Mouse (Mus musculus) layer of hippocampus, postnatal 36 days (tissue): ENCODE data around the gene Mxi1. TPM values are rescaled to one million over a fixed set of nuclear protein-coding genes. Genes with fewer than 3 reads are reported as not detected.

Source experiments
- DNase-seq, 2 experiments: peaks; one replicate each; pipeline ENCODE4 v3.0.0; 2022
- total RNA-seq, 2 experiments: library from RNA; stranded (reverse); gene quantifications; 2 replicates each; pipeline ENCODE4 v1.2.3; 2021

The Mxi1 gene
- total RNA-seq, 2 experiments from 2014 or later = 60.8 to 67.3 TPM

DNA sequence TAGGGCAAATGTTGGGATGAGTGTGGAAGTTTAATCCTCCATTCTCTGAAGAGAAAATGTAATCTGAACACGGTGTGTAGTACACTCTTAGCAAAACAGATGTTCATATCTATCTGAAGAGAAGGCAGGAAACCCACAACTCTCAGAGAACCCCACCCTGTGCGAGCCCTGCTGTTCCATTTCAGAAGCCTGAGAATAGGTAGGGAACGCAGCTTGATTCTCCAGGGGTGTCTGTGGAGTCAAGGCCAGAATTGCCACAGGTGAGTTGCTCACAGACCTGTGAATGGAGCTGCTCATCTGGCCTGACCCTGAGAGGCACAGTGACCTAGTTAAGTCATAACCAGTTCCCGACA lies 10.5 kb upstream of the Mxi1 start:
- DNase-seq = no peak

DNA sequence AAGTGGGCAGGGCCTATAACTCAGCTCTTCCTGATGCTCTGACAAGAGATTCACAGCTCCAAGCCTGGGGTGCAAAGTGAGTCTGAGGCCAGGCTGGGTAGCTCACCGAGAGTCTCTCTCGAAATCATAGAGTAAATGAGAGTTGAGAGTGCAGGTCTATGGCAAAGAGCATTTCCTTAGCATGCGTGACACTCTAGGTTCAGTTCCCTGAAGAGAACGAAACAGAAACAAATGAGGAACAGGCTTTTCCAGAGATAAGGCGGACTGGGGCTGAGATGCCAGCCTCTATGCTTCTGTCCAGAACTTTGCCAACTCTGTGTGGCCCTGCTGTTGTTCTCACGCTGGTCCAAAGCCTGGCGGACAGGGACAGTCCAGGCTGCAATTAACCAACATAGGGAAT lies 6.9 kb upstream of the Mxi1 start:
- no peak for DNase-seq

DNA sequence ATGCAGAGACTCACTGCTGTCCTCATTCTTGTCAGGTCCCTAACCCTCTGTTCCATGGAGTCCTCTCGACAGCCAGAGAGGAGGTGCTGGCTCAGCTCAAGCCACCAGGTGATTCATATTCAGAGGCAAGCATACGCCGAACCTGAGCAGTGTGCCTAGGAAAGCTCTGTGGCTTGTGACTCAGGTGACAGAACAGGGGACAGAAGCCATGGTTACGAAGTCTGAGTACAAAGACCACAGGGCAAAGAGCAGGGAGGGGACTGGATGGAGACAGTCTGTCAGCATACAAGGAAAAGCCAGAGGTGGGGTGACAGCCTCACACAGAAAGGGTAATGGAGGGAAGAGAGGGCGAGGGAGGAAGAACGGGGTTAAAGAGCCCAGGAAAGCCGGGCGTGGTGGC lies 4.7 kb upstream of the Mxi1 start:
- DNase-seq = no peak

DNA sequence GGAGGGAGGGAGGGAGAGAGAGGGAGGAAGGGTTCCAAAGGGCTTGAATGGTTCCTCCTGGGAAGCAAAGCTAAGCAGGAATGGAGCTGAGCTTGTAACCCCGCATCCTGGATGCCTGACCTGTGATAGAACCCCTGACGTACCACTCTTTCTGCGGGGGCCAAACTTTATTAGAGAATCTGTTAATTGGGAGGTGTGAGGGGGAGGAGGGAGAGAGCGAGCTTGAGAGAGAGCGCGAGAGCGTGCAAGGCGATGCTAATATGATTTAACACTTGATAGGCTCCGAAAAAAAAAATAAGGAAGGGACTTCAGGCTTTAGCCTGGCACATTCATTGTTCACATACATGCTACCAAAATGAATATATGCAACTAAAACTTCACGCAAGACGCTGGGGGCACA lies 3.6 kb upstream of the Mxi1 start:
- DNase-seq = no peak

DNA sequence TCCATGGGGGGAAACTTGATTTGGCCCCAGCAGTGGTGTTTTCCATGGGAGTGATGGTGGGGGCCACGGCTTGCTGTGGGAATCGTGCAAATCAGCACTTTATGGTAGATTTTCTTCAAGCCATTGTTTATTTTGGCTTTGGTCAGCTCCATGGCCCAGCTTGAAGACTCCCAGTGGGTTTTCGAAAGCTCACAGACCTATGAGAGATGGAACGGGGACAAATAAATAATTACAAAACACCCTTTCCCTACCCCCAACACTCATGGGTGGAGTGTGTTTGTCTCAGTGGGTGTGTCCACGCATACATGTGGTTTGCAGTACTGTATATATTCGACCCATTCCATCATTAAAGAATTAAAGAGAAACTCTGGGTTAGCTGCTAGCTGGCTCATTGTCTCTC lies 3.1 kb upstream of the Mxi1 start:
- DNase-seq = no peak

DNA sequence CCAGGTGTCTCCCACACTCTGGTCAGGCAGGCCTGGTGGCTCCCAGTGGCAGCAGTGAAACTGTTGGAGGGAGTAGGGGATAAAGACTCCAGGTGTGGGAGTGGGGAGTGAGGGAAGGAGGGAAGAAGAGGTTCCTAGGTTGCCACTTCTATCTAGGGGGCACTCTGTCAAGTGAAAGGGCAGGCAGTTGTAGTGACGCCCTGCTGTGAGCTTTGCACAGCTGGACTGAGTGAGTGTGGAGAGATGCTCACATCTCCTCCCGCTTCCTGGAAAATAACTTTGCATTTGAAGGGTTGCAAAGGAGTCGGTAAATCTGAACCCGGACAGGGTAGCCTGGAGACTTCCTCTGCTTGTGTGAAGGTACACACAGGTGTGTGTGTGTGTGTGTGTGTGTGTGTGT lies 687 bp upstream of the Mxi1 start:
- DNase-seq = no peak

DNA sequence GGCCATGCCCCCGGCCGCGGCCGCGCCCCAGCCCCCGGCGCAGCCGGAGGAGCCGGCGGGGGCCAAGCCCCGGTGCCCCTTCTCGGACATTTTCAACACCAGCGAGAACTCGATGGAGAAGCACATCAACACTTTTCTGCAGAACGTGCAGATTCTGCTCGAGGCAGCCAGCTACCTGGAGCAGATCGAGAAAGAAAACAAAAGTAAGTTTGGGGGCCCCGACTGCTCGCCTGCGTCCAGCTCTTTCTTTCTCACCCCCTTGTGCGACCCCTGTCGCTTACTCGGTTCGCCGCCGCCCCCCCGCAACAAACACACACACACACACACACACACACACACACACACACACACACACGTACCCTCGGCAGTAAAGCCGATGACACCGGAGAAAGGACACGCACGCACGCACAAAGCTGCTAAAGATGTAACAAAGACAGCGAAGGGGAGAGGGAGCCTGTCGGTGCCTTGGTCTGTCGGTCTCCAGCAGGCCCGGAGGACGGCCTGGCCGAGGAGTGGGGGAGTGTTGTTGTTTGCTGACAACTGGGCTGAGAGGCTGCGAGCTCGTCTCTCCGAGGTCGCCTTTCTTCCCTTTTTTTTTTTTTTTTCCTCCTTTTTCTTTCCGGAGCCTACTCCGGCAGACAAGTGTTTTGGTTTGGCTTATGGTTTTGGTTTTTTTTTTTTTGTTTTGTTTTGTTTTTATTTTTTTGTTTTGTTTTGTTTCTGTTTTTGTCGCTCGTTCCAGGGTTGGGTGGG lies 629 bp downstream of the Mxi1 start:
- peak; percentile 37 to 42 for DNase-seq

DNA sequence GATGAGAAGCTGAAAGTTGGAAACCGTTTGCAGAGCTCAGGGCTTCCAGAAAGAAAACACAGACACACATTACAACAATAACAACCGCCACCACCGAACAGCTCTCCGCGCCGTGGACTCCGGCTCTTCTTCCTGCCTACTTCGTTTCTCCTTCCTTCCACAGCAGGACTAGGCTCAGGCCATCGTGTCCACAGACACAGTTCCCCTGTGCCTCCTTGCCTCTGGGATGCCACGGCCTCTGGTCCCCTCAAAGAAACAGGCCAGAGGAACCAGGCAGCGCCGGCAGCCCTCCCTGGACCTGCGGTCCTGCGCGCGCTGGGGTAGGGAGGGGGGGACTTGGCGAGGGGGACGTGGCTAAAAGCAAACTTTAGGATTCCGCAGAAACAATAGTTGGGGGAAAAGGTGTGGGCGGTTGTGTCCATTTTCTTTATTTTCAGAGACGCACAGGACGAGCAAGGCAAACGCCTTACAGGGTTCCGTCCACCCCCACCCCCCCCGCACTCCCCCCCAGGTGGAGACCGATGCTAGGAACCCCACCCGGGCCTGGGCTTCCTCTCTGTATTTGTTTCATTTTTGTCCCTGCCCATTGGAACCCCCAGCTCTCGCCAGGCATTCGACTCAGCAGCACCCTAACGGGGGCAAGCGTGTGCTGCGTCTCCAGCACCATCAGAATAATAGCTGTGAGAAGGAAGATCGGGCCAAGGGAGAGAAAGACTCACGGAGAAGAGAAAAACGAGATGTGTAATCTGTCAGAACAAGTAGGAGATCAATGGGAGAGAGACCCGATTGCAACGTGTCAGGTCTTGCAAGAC lies 1.4 kb downstream of the Mxi1 start:
- DNase-seq = peak; percentile 41 to 42

DNA sequence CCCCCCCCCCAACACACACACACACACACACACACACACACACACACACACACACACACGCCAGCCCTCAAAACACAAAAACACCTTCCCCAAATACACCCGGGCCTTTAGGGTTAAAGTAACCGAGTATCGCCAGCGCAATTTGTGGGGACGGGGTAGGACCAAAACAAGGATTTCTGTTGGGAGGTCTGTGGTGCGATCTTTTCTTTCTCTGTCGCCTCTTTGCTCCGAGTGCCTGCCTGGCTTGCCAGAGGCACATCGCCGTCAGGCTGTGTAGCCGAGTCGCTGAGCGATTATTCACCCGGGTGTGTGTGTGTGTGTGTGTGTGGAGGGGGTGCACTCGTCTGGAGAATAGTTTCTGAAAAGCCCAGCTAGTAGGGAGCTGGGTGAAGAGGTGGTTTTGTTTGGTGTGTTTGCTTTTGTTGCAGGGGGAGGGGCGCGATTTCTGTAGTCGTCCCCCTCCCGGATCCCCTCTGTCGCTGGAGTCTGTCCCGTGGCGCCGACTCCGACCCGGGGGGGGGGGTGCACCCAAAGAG lies 2.1 kb downstream of the Mxi1 start:
- DNase-seq = peak; percentile 52 to 66

DNA sequence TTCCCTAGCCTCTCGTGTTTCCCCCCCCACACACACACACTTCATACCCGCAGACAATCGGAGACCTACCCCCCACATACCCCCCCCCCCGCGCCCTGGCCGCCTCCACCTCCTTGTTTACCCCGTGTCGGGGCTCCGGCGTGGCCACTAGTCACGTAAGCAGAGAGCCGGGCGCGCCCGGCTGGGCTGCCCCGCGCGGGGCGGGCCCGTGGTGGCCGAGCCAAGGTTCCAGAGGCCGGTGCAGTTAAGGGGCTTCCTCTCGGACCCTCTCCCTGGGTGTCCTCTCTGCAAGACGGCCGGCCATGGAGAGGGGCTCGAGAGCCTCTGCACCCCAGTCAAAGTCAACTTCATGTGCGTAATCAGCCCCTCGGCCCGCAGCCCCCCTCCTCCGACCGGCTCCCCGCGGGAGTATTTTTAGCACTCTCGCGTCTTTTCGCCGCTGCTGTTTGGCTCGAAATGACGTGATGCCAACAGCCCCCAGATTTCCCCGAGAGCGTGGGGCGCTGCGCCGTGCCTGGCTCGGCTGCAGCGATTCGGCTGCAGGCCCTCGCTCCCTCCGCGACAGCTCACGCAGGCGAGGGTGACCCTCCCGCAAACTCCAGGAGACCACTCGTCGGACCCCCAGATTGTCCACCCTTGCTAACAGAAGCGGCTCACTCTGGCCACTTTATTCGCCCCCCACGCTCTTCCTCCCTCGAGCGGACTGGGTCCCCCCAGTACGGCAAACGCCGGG lies 2.8 kb downstream of the Mxi1 start:
- DNase-seq = peak; percentile 80 to 84

DNA sequence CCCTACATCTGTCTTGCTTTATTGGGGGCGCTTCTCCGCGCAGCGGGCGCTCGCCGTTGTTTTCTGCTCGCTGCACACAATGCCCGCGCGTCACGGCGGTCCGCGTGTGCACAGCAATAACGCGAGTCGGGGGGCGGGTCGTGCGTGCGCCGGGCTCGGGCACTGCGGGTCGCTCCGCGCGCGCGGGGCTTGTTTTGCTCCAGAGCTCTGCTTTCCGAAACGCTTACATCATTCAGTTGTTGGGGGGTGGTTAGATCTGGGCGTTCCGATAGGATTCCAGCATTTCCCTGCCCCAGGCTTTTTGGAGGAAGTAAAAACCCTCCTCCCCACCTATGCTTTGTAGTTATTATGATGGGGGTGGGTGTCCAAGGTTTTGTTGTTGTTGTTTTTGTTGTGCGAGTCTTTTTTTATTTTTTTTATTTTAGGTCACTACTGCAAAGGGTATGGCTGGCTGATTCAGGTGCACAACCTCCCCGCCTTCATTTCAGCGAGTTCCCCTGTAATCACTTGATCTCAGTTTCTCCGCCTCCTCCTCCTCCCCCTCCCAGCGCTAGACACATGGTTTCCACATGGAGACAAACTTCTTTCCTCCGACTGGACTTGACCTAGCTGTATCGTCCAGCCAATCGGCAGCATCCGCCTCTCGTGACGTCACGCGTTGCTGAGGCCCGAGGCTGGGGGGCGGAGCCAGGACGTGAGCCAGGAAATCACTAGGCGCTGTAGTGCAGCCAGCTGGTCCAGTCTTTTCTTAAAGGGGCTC lies 3.5 kb downstream of the Mxi1 start:
- DNase-seq = peak; percentile 99

DNA sequence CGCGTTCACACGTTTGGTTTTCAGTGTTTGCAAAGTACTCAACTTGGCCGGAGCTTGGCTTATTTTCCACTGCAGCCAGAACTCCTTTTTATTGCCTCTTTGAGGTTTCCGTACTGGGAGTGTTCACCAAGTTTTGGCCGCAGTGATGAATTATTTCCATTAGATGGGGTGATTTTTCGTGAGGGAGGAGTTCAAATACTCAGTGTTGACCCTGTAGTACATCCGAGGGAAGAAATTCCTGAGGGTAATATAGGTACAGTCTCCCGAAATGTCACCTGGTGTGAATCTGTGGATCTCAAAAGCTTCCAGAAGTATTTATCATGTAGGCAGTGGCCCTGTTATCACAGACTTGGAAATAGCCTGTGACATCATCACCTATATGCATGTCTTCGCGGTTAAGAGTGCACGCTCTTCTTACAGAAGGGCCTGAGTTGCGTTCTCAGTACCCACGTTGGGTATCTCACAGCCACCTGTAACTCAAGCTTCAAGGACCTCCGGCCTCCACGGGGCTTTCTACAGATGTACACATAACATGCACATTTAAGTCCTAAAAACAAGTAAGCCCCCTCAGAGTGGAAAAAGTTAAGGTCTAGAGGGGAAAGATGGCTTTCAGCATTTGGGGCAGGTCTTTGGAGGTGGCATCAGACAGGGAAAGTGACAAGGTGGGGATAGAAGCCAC lies 4.4 kb downstream of the Mxi1 start:
- no peak for DNase-seq

DNA sequence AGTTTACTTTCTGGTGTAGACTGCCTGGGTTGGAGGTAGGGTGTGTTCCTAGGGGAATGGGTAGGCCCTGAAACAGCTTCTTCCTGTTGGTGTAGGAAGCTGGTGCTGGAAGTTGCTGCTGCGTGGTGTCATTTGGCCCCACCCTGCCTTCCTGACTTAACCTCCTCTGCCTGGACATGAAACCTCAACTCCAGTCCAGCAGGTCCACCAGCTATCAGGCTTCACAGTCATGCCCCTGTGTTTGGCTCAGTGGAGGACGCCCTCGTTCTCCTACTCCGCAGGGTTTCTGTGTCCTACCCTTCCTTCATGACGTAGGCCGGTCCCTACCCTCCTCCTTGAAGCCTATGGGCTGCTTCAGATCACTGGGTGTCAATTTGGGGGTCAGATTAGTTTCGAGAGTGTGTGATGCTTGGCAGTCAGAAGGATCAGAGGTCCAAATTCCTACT lies 4.9 kb downstream of the Mxi1 start:
- DNase-seq = no peak

DNA sequence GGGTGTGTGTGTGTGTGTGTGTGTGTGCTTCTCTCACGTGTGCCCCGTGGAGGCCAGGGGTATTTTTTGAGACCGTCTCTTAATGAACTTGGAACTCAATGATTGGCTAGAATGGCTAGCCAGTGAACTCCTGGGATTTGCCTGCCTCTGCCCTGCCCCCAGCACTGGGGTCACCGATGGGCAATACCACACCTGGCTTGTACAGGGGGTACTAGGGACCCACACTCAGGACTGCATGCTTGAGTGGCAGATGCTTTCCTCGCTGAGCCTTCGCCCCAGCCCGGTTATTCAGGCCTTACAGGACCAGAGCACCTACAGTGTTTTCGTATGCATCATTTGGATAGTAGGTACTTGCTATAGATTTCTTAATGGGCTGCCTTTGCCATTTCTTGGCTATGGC lies 5.8 kb downstream of the Mxi1 start:
- DNase-seq = no peak

DNA sequence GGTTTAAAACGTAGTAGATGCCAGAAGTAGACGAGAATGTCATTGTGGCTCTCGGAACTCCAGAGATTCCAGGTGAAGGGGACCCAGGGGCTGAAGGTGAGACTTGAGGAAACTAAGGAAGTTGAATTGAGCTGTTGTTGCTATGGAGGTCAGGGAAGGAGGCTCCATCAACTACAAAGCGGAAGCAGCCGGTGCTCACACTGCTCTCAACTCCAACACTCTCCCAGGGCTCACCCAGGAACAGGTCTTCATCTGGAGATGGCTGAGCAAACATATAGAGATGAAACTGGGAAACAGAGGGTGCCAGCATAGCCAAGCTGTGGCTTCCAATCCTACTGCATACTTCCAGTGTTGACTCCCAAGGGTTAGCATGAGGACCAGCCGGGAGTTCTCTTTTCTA lies 6.6 kb downstream of the Mxi1 start:
- no peak for DNase-seq

DNA sequence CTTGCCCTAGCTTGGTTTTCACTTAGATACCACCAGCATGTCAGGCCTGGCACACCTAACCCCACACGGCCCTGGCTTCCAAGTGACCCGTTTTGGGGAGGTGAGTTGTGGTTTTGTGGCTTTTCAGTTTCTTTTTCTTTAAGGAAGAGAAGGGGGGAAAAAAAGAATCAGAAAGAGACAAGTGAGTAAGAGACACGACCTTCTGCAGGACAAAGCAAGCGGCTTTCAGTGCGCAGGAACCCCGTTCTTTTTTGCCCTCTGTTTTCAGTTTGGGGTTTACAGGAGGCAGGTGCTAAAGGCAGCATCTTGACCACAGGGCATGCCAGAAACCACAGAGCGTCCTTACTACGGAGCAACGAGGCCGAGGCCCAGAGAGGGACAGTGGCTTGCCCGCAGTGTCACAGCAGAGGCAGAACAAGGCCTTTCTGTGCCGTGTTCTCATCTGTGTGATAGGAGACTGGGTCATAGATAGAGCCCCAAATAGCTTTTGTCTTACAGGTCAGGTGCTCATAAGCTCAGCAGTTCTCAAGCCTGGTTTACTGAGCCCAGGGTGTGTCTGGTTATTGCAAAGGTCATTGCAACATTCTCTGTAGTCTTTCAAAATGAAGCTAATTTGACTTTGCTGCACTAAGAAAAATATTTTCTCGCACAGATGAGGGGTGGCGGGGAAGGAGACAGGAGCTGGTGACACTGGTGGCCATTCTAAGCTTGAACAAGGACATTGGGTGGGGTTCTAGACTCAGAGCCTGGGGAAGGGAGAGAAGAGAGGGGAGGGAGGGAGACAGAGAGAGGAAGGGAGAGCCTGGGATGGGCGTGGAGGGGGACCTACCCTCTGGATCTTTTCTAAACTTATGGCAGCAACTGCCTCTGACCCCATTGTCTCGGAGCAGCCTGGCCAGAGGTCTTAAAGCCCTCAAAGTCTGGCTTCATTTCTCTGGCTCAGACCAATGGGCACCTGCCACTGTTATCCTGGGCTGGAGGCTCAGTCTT lies 8.1 kb downstream of the Mxi1 start:
- DNase-seq = no peak

DNA sequence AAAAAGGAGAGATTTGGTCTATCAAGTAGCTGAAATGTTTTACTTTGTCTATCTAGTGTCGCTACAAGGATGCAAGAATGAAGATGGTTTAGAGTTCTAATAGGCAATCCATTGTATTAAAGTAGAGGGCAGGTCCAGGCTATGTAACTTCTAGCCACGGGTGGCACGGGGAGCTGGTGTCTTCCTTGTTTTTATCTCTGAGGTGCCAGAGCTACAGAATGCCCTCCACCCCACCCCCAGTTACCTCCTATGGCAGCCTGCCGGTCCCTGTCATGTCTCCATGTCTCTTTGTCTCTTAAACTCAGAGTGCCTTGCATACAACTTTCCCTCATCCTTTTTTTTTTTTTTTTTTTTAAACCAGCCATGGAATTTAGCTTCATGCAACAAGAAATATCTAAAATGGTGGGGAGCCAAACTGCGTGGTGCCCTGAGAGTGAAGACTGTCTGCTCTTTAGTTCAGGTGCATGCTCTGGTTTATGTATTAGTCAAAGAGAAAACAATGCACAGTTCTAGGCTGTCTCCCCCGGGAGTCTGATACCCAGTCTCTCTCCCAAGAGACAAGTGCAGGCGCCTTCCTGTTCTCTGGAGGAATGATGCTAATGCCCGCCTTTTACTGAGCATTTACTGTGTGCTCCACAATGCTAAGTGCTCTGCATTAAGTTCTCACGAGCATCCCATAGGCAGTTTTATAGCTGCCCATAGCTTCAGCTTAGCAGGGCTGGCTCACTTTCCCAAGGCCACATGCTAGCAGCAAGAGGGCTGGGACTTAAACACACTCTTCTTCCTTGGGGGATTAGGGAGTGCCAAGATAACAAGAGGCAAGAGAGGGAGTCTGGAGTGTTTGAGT lies 10.2 kb downstream of the Mxi1 start:
- DNase-seq = no peak

DNA sequence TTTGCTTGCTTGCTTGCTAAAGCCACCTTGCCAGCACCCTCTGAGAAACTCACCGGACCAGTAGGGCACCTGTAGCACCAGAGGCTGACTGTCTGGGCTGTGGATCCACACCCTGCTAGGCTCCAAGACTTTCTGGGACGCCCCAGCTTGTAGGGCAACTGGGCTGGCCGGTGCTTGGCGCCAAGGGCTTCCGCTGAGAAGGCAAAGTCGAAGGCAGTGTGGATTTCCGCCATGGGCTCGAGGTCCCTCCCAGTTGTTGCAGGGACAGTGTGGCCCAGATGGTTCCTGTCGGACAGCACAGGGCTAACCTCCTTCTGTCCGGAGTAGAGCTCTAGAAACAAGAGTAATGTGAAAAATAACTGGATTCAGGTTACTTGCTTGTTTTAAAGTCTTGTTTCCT lies 11.0 kb downstream of the Mxi1 start:
- DNase-seq = no peak

DNA sequence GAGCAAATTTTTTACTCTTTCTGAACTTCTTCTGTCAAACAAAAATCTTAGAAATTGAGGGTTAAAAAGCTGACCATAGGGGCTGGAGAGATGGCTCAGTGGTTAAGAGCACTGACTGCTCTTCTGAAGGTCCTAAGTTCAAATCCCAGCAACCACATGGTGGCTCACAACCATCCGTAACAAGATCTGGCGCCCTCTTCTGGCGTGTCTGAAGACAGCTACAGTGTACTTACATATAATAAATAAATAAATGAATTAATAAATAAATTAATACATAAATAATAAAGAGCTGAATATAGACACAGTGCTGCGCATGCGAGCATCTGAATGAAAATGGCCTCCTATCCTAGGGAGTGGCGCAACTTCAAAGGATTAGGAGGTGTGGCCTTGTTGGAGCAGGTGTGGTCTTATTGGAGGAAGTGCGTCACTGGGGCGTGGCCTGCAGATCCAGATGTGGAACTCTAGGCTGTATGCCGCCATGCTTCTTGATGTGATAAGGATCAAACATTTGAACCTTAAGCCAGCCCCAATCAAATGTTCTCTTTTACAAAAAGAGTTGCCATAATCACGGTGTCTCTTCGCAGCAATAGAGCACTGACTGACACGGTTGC lies 12.2 kb downstream of the Mxi1 start:
- no peak for DNase-seq
